Mouse (Mus musculus) MEL (cell line): ENCODE data around the gene Atp5b. TPM values are rescaled to one million over a fixed set of nuclear protein-coding genes. Genes with fewer than 3 reads are reported as not detected.

Experiments used
- DNase-seq: peaks from one replicate; pipeline ENCODE4 v3.0.0; 2011; ENCODE audit warnings: low read depth, low spot score
- H3K27ac ChIP-seq: 2 replicates; pipeline ENCODE4 v1.5.1; 2012; ENCODE audit warnings: low read depth, mild to moderate bottlenecking, control low read depth, low read length, moderate library complexity; ENCODE audit not compliant: control insufficient read depth
- H3K27me3 ChIP-seq, 2 experiments: fragments of 150-350 bp in 1 of 2; sonication (generic) in 1 of 2; 2 replicates each; pipeline ENCODE4 v1.6.1; 2012; ENCODE audit warnings: low read length in 2 of 2, mild to moderate bottlenecking in 2 of 2, improper control_type of control experiment in 1 of 2, moderate library complexity in 1 of 2; ENCODE audit not compliant: insufficient read depth in 2 of 2, control insufficient read depth in 1 of 2
- H3K36me3 ChIP-seq, 2 experiments: 2 replicates each; pipeline ENCODE4 v1.6.1; 2012 to 2014; ENCODE audit warnings: low read length in 2 of 2, improper control_type of control experiment in 1 of 2, inconsistent platforms in 1 of 2, mild to moderate bottlenecking in 1 of 2; ENCODE audit not compliant: insufficient read depth in 2 of 2, control insufficient read depth in 1 of 2
- H3K4me1 ChIP-seq, 2 experiments: fragments of 150-350 bp in 1 of 2; sonication (generic) in 1 of 2; 2 replicates each; pipeline ENCODE4 v1.6.1; 2012; ENCODE audit warnings: low read length in 2 of 2, improper control_type of control experiment in 1 of 2, mild to moderate bottlenecking in 1 of 2; ENCODE audit not compliant: insufficient read depth in 2 of 2, control insufficient read depth in 1 of 2
- H3K4me3 ChIP-seq, 2 experiments: fragments of 150-350 bp in 1 of 2; sonication (generic) in 1 of 2; 2 replicates each; pipeline ENCODE4 v1.5.1; 2012; ENCODE audit warnings: low read depth in 2 of 2, low read length in 2 of 2, mild to moderate bottlenecking in 2 of 2, moderate library complexity in 2 of 2, control low read depth in 1 of 2, improper control_type of control experiment in 1 of 2; ENCODE audit not compliant: control insufficient read depth in 1 of 2, insufficient read depth in 1 of 2
- H3K79me2 ChIP-seq: 2 replicates; pipeline ENCODE4 v1.6.1; 2012; ENCODE audit warnings: mild to moderate bottlenecking, low read length, moderate library complexity; ENCODE audit not compliant: control insufficient read depth, poor library complexity, insufficient read depth
- H3K9ac ChIP-seq: 2 replicates; pipeline ENCODE4 v1.6.1; 2012; ENCODE audit warnings: low read depth, mild to moderate bottlenecking, control low read depth, low read length, moderate library complexity; ENCODE audit not compliant: control insufficient read depth, poor library complexity, severe bottlenecking
- H3K9me3 ChIP-seq: fragments of 150-350 bp; sonication (generic); replicated peaks from 2 replicates; pipeline ENCODE4 v1.6.1; 2012; ENCODE audit warnings: mild to moderate bottlenecking, low read length, improper control_type of control experiment, moderate library complexity; ENCODE audit not compliant: insufficient read depth
- CTCF ChIP-seq, 3 experiments: IDR thresholded peaks in 2 of 3; conservative IDR thresholded peaks in 1 of 3; 2 replicates each; pipeline ENCODE4 v1.5.1; 2011 to 2012; ENCODE audit warnings: low read length in 3 of 3, low read depth in 2 of 3, mild to moderate bottlenecking in 2 of 3, improper control_type of control experiment in 1 of 3, inconsistent platforms in 1 of 3, mixed read lengths in 1 of 3, moderate library complexity in 1 of 3; ENCODE audit not compliant: control insufficient read depth in 1 of 3, insufficient read depth in 1 of 3, poor library complexity in 1 of 3, severe bottlenecking in 1 of 3
- ETS1 ChIP-seq: IDR thresholded peaks from 2 replicates; pipeline ENCODE4 v1.6.1; 2012; ENCODE audit warnings: low read depth, mild to moderate bottlenecking, inconsistent platforms, low read length, improper control_type of control experiment, moderate library complexity
- JUND ChIP-seq: IDR thresholded peaks from 2 replicates; pipeline ENCODE4 v1.6.1; 2011; ENCODE audit warnings: low read depth, mild to moderate bottlenecking, improper control_type of control experiment, low read length
- MAFK ChIP-seq: IDR thresholded peaks from 2 replicates; pipeline ENCODE4 v1.6.1; 2011; ENCODE audit warnings: low read depth, mild to moderate bottlenecking, low read length, improper control_type of control experiment, borderline replicate concordance
- MEF2A ChIP-seq: IDR thresholded peaks from 2 replicates; pipeline ENCODE4 v1.6.1; 2014; ENCODE audit warnings: low read depth, mild to moderate bottlenecking, inconsistent platforms, low read length, improper control_type of control experiment; ENCODE audit not compliant: poor library complexity, insufficient replicate concordance, severe bottlenecking; ENCODE audit errors: extremely low read depth
- NELFE ChIP-seq: IDR thresholded peaks from 2 replicates; pipeline ENCODE4 v1.6.1; 2011; ENCODE audit warnings: low read depth, low read length, improper control_type of control experiment
- NRF1 ChIP-seq: IDR thresholded peaks from 2 replicates; pipeline ENCODE4 v1.6.1; 2014; ENCODE audit warnings: low read depth, mild to moderate bottlenecking, inconsistent platforms, low read length, improper control_type of control experiment, moderate library complexity; ENCODE audit not compliant: poor library complexity, insufficient read depth, severe bottlenecking
- POLR2A ChIP-seq, 2 experiments: IDR thresholded peaks; 2 replicates each; pipeline ENCODE4 v1.6.1; 2011 to 2012; ENCODE audit warnings: low read length in 2 of 2, mild to moderate bottlenecking in 2 of 2, control low read depth in 1 of 2, improper control_type of control experiment in 1 of 2, low read depth in 1 of 2, moderate library complexity in 1 of 2; ENCODE audit not compliant: control insufficient read depth in 1 of 2, insufficient read depth in 1 of 2, poor library complexity in 1 of 2
- SMC3 ChIP-seq: IDR thresholded peaks from 2 replicates; pipeline ENCODE4 v1.6.1; 2011; ENCODE audit warnings: low read depth, low read length, improper control_type of control experiment
- TBP ChIP-seq: IDR thresholded peaks from 2 replicates; pipeline ENCODE4 v1.8.0; 2011; ENCODE audit warnings: low read depth, low read length, improper control_type of control experiment
- USF1 ChIP-seq: IDR thresholded peaks from 2 replicates; pipeline ENCODE4 v1.6.1; 2014; ENCODE audit warnings: low read depth, mild to moderate bottlenecking, inconsistent platforms, low read length, improper control_type of control experiment, moderate library complexity
- polyA plus RNA-seq, 2 experiments: library from polyadenylated mRNA; stranded (reverse) in 1 of 2; unstranded in 1 of 2; fragments of >175 nt in 1 of 2; fragments of >200 nt in 1 of 2; gene quantifications; 2 replicates each; pipeline versions ENCODE4 v1.2.1 to v1.2.4; 2012; ENCODE audit warnings: low replicate concordance in 2 of 2, low read depth in 1 of 2; ENCODE audit not compliant: insufficient read length in 2 of 2, insufficient read depth in 1 of 2, missing spikeins in 1 of 2
- total RNA-seq: library from RNA; depleted of rRNA; stranded (reverse); fragments of 300-350 nt; gene quantifications from 2 replicates; pipeline ENCODE4 v1.2.3, GENCODE M21; 2012

The Atp5b gene
- total and polyA plus RNA-seq, 3 experiments = 545 to 2,318 (median 2,164) TPM

- TF ChIP-seq USF1 (0 out of 2 replicates have a peak, but pooled peaks have one; percentile 34), JUND (no peak), MEF2A (no peak), CTCF (IDR thresholded peaks at IDR 0.05 in 2 of 3, conservative IDR thresholded peaks at IDR 0.05 in 1 of 3; ENCODE audit: control insufficient read depth in 1 of 3, insufficient read depth in 1 of 3, low read depth in 2 of 3, low read length in 3 of 3, poor library complexity in 1 of 3, severe bottlenecking in 1 of 3) (peak; percentile 68 to 83 (median 73)), NELFE (no peak; the same call in 1 of the 2 replicates)
Measured at GRCm38 (mm10) chr10:128090651-128091563, 7.8 kb downstream of the Atp5b start (continued).

- H3K4me1 ChIP-seq = peaks cover 19 to 24% of the 10 kb centered on the region in 2 experiments
- peaks cover 7% of the 10 kb centered on the region for H3K79me2 ChIP-seq
- H3K9me3 ChIP-seq = no peaks in the 10 kb centered on the region
- H3K27ac ChIP-seq = peak within 1 kb of the TSS; percentile 94
- peaks cover 23 to 46% of the 10 kb centered on the region in 2 experiments for H3K36me3 ChIP-seq
- peak; percentile 93 for DNase-seq
- peak within 1 kb of the TSS; percentile 79 for H3K9ac ChIP-seq
- TF ChIP-seq TBP (0 out of 2 replicates have a peak, but pooled peaks have one; percentile 16), ETS1 (peak; percentile 22; the same call in 1 of the 2 replicates), NRF1 (no peak), POLR2A (IDR thresholded peaks at IDR 0.05; ENCODE audit: control insufficient read depth in 1 of 2, insufficient read depth in 1 of 2, low read depth in 1 of 2, low read length in 2 of 2, poor library complexity in 1 of 2) (0 out of 4 replicates have a peak, but pooled peaks of 1 of the 2 experiments have one; percentile 34), MAFK (0 out of 2 replicates have a peak, but pooled peaks have one; percentile 63), SMC3 (no peak)
- no peaks in the 10 kb centered on the region for H3K27me3 ChIP-seq
- H3K4me3 ChIP-seq = peak within 1 kb of the TSS; percentile 71 to 75
Measured at GRCm38 (mm10) chr10:128091564-128092505, 8.8 kb downstream of the Atp5b start, which contains the start of gene Baz2a. TSS of gene Baz2a (plus strand) at chr10:128091577.
